Mouse (Mus musculus): Measurements from ENCODE around the gene Tdrd5.
"Not testable (repeated sequence)": the region's sequence is repeated elsewhere in the genome, so short reads cannot be mapped to it uniquely, and the experiment has no call there.

The Tdrd5 gene

DNA sequence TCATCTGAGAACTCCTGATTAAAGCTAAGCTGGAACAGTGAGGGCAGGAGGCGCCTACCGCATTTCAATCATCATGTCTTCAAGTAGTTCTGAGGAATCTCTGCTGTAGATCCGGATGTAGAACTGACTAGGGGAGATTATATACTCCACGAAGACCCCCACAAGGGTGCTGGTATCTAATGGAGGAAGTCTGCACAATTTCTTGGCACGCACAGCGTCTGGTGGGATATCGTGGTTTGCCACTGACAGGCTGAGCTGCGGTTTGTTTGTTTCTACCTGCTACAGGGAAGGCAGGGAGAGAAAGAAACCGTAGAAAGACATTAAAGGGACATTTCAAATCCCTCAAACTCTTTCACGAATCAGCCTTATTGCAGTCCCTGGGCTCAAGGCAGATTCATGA lies 19.3 kb downstream of the Tdrd5 start:
- Histone ChIP-seq H3K36me3 (ENCODE audit: control insufficient read depth, insufficient read depth, low read length, poor library complexity, severe bottlenecking) (no peaks in the 10 kb centered on the region), H3K27me3 (ENCODE audit: control insufficient read depth, insufficient read depth, low read length, poor library complexity, severe bottlenecking) (no peaks in the 10 kb centered on the region)
- no peak for DNase-seq (ENCODE audit: low read depth, low spot score)

DNA sequence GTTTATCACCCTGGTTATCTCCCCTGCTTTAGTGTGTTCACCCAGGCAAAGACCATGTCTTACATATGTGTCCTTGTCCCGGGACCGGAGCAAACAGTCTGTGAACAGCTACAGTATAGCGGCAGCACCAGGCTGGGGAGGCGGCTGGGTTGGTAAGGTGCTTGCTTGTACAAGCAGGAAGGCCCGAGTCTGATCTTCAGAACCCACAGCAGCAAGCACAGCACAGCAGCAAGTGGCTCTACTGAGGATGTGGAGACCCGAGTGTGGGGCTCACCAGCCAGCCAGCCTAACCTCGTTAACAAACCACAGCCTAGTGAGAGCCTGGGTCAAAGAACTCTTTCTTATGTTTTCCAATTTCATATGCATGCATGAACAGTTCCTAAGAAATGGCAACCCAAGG lies 23.3 kb downstream of the Tdrd5 start:
- Histone ChIP-seq H3K36me3 (ENCODE audit: control insufficient read depth, insufficient read depth, low read length, poor library complexity, severe bottlenecking) (no peaks in the 10 kb centered on the region), H3K27me3 (ENCODE audit: control insufficient read depth, insufficient read depth, low read length, poor library complexity, severe bottlenecking) (no peaks in the 10 kb centered on the region)
- DNase-seq (ENCODE audit: low read depth, low spot score) = no peak

DNA sequence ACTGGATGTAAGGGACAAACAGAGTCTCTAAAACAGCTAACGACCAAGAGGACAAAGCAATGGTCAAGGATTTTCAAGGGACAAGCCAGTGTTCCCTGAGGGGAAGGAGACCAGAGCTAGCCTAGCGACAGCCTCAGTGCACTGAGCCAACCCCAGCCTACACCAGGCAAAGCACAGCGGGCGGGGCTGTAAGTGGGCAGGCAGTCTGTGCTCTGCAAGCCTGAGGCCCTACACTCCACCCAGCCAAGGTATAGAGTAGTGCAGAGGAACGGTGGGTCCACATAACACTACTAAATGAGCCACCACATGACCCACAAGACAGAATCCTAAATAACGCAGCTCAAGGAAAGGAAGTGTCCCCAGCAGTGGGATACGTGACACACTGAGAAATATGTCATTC lies 29.8 kb downstream of the Tdrd5 start:
- DNase-seq (ENCODE audit: low read depth, low spot score) = no peak
- no peaks in the 10 kb centered on the region; the same call in 1 of the 2 replicates for H3K27me3 ChIP-seq (ENCODE audit: control insufficient read depth, insufficient read depth, low read length, poor library complexity, severe bottlenecking)

DNA sequence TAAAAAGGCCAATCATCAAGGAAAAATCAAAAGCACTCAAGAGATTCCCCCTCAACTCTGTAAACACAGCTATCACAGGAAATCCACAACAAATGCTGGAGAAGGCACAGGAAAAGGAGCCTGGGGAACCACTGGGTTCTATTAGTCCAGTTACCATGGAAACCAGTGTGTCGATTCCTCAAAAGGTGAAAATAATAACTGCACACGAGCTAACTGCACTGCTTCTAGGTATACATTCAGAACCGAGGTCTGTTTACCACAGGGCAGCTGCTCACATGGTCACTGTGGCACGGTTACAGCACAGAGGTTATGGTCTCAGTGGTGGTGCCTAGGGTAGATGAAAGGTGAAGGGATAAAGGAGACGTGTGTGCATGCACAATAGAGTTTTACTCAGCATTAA lies 31.8 kb downstream of the Tdrd5 start:
- no peaks in the 10 kb centered on the region for H3K36me3 ChIP-seq (ENCODE audit: control insufficient read depth, insufficient read depth, low read length, poor library complexity, severe bottlenecking)
- H3K27me3 ChIP-seq (ENCODE audit: control insufficient read depth, insufficient read depth, low read length, poor library complexity, severe bottlenecking) = no peaks in the 10 kb centered on the region; the same call in 1 of the 2 replicates
- DNase-seq (ENCODE audit: low read depth, low spot score) = no peak

More for the DNA sequence above, 29.8 kb downstream of the Tdrd5 start:
- no peaks in the 10 kb centered on the region for H3K36me3 ChIP-seq (ENCODE audit: control insufficient read depth, insufficient read depth, low read length, poor library complexity, severe bottlenecking)

DNA sequence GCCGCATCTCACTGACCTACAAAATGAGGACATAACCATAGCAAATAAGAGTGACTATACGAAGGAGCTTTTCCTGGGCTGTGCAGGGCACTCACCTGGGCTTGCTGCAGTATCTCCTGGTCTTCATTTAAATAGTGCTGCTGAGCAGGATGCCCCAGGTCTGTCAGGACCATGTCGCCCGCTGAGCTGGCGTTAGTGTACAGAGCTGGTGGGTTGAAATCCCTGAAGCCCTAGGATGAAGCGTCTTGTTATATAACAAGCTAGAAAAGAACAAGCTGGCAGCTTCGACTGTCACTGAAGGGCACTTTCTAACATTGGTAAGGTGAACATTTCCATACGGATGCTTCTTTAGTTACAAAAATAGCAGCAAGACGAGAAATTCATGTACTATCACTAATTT lies 33.0 kb downstream of the Tdrd5 start:
- H3K36me3 ChIP-seq (ENCODE audit: control insufficient read depth, insufficient read depth, low read length, poor library complexity, severe bottlenecking) = no peaks in the 10 kb centered on the region
- no peaks in the 10 kb centered on the region; the same call in 1 of the 2 replicates for H3K27me3 ChIP-seq (ENCODE audit: control insufficient read depth, insufficient read depth, low read length, poor library complexity, severe bottlenecking)
- no peak for DNase-seq (ENCODE audit: low read depth, low spot score)

DNA sequence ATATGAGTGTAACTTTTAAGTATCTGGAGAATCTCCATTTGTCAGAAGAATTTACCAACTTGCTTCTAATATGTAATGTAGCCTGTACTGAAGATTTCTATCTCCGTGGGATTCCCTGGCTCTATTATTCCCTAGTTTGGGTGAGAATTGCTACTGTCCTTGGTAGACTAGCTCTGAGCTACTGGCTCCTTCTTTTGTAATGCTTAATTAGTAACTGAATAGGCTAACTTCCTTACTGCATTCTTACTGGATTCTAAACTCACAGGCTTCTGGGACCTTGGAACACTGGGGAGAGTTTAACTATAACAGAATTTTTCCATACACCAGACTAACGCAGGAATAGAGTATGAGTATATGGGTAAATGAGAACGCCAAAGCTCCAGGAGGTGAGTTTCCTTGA lies 34.9 kb downstream of the Tdrd5 start:
- not testable (repeated sequence) for H3K36me3 ChIP-seq (ENCODE audit: control insufficient read depth, insufficient read depth, low read length, poor library complexity, severe bottlenecking); DNase-seq (ENCODE audit: low read depth, low spot score); H3K27me3 ChIP-seq (ENCODE audit: control insufficient read depth, insufficient read depth, low read length, poor library complexity, severe bottlenecking)

DNA sequence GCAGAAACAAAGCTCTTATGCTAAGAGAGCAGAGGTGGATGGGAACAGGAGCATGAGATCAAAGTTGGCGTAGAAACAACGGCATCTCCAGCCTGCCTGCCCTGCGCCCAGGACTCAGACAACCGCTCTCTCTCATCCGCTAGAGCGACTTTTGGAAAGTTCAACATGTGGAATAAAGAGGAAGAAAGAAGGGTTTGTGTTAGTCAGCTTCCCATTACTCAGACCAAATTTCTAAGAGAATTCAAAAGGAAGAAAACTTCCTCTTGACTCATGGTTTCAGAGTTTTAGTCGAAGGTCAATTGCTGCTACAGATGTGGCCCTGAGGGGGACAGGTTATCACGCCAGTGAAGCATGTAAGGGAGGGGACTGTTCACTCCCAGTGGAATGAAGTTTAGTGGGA lies 39.5 kb downstream of the Tdrd5 start:
- DNase-seq (ENCODE audit: low read depth, low spot score) = no peak
- H3K36me3 ChIP-seq (ENCODE audit: control insufficient read depth, insufficient read depth, low read length, poor library complexity, severe bottlenecking) = no peaks in the 10 kb centered on the region
- no peaks in the 10 kb centered on the region; the same call in 1 of the 2 replicates for H3K27me3 ChIP-seq (ENCODE audit: control insufficient read depth, insufficient read depth, low read length, poor library complexity, severe bottlenecking)

DNA sequence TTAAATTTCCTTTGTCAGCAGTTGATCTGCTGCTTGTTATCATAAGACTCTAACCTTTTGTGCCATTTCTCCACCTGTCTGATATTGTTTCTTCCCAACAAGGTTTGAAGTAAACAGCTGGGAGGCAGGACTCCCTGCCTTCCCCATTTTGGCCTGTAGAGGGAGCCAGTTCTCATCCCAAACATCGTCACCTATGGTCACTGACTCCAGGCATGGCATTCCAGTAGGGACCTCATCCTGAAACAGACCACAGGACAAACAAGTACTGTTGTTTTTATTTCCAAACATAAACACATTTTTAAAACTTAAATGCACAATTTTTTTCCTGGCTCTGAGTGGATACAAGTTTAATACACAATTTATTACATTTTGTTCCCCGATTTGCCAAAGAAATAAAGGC lies 40.1 kb downstream of the Tdrd5 start:
- H3K36me3 ChIP-seq (ENCODE audit: control insufficient read depth, insufficient read depth, low read length, poor library complexity, severe bottlenecking) = no peaks in the 10 kb centered on the region
- peak; percentile 38 for DNase-seq (ENCODE audit: low read depth, low spot score)
- H3K27me3 ChIP-seq (ENCODE audit: control insufficient read depth, insufficient read depth, low read length, poor library complexity, severe bottlenecking) = no peaks in the 10 kb centered on the region

DNA sequence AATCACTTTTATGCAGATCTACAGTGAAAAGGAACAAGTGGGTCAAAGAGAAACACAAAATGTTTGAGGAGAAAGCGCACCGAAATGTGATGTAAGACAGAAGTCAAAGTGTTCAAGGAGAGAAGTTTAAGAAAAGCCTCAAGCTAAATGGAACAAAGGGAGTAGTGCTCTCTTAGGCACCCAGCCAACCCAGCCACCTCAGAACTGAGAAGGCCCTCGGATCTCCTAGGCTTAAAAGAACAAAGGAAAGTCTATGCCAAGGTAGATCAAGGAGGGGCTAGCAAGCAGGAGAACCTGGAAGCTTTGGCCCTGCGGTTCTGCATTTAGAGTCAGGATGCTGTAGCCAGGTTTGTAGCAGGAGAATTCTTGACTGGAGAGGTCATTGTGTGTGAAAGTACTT lies 48.6 kb downstream of the Tdrd5 start:
- H3K36me3 ChIP-seq (ENCODE audit: control insufficient read depth, insufficient read depth, low read length, poor library complexity, severe bottlenecking) = no peaks in the 10 kb centered on the region
- no peak for DNase-seq (ENCODE audit: low read depth, low spot score)

DNA sequence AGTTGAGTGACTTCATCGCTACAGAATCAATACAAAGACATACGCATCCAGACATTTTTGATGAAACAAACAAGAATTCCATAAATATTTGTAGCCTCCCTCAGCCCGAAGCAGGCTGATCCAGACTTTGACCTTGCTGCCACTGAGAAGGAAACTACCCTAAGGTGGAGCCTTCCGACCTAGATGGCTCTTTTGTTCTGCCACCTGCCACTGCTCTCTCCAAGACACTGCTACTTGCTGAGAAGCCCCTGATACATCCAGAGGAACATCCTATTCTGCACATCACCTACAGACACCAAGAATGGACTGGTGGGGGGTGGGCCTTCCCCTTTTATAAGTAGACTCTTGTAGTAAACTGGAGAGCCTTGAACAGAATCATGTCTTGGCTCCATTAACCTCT lies 52.4 kb downstream of the Tdrd5 start:
- not testable (repeated sequence) for H3K27me3 ChIP-seq (ENCODE audit: control insufficient read depth, insufficient read depth, low read length, poor library complexity, severe bottlenecking); H3K36me3 ChIP-seq (ENCODE audit: control insufficient read depth, insufficient read depth, low read length, poor library complexity, severe bottlenecking); DNase-seq (ENCODE audit: low read depth, low spot score)

More for the DNA sequence above, 48.6 kb downstream of the Tdrd5 start:
- H3K27me3 ChIP-seq (ENCODE audit: control insufficient read depth, insufficient read depth, low read length, poor library complexity, severe bottlenecking) = no peaks in the 10 kb centered on the region

DNA sequence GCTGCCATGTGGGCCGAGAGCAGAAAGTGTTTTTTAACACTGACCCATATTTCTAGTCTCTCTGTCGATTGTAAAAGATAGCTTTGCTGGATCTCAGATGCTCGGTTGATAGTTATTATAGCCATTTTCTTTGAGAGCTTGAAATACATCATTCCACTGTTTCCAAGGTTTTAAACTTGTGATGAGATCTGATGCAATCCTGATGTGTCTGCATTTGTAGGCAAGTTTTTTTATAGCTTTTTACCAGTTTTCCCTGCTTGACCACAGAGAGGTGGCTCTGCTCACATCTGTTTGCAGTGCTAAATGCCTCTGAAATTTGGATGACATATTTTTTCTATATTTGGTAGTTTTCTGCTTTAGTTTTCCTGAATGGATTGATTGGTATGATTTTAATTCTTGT lies 55.6 kb downstream of the Tdrd5 start:
- Histone ChIP-seq H3K36me3 (ENCODE audit: control insufficient read depth, insufficient read depth, low read length, poor library complexity, severe bottlenecking) (no peaks in the 10 kb centered on the region), H3K27me3 (ENCODE audit: control insufficient read depth, insufficient read depth, low read length, poor library complexity, severe bottlenecking) (no peaks in the 10 kb centered on the region)
- no peak for DNase-seq (ENCODE audit: low read depth, low spot score)

DNA sequence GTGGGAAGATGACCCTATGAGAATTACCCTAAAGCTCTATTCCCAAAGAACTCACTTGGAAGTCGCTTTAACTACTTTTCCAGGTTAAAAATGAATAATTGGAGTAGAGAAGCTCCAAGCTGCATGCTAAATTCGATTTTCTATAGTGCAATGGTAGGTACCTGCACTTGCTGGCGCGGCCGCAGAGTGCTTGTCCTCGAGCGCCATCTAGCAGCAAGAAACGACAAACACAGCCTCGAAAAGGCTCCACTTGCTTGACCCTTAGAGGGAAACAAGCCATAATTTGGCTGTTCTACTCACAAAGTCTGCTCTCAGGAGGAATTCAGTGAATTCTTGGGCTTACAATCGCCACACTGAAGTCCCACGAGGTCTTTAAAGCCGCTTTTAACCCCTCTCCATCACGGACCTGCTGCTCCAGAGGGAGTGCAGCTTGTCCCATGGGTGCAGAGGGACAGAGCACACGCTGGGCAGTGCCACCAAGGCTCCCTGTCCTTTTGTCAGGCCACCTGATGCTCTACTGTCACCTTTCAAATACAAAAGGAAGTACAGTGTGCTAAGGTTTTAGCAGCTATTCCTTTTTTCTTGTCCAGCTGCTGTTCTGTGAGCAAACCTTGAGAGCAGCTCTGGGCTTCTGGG lies 61.6 kb downstream of the Tdrd5 start:
- Histone ChIP-seq H3K36me3 (ENCODE audit: control insufficient read depth, insufficient read depth, low read length, poor library complexity, severe bottlenecking) (no peaks in the 10 kb centered on the region), H3K27me3 (ENCODE audit: control insufficient read depth, insufficient read depth, low read length, poor library complexity, severe bottlenecking) (no peaks in the 10 kb centered on the region)
- DNase-seq (ENCODE audit: low read depth, low spot score) = peak; percentile 69

DNA sequence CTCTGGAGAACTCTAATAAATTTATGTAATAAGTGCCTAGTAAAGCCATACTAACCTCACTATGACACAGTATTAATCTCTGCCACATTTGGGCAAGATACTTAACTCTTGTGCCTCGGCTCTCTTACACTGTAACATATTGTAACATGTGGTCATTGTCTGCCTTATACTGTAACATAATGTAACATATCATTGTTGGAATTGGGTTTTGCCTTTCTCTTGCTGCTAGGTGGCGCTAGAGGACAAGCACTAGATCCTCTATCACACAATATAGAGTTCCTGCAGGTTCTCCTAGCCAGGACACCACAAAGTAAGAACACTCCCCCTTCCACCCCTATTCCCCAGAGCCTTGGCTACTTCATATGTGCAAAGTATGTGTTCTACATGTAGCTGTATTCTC lies 62.4 kb downstream of the Tdrd5 start:
- no peaks in the 10 kb centered on the region for H3K36me3 ChIP-seq (ENCODE audit: control insufficient read depth, insufficient read depth, low read length, poor library complexity, severe bottlenecking)
- no peaks in the 10 kb centered on the region for H3K27me3 ChIP-seq (ENCODE audit: control insufficient read depth, insufficient read depth, low read length, poor library complexity, severe bottlenecking)
- DNase-seq (ENCODE audit: low read depth, low spot score) = peak; percentile 53

DNA sequence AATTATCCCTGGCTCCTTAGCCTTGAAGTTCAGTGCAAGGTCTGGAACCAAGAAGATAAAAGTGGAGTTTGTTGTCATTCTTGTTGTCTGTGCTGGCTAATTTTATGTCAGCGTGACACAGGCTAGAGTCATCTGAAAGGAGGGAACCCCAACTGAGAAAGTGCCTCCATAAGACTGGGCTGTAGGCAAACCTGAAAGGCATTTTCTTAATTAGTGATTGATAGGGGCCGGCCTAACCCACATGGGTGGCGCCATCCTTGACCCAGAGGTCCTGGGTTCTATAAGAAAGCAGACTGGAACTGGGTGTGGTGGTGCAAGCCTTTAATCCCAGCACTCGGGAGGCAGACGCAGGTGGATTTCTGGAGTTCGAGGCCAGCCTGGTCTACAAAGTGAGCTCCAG lies 72.3 kb downstream of the Tdrd5 start:
- Histone ChIP-seq H3K36me3 (ENCODE audit: control insufficient read depth, insufficient read depth, low read length, poor library complexity, severe bottlenecking) (no peaks in the 10 kb centered on the region), H3K27me3 (ENCODE audit: control insufficient read depth, insufficient read depth, low read length, poor library complexity, severe bottlenecking) (no peaks in the 10 kb centered on the region)
- no peak for DNase-seq (ENCODE audit: low read depth, low spot score)

DNA sequence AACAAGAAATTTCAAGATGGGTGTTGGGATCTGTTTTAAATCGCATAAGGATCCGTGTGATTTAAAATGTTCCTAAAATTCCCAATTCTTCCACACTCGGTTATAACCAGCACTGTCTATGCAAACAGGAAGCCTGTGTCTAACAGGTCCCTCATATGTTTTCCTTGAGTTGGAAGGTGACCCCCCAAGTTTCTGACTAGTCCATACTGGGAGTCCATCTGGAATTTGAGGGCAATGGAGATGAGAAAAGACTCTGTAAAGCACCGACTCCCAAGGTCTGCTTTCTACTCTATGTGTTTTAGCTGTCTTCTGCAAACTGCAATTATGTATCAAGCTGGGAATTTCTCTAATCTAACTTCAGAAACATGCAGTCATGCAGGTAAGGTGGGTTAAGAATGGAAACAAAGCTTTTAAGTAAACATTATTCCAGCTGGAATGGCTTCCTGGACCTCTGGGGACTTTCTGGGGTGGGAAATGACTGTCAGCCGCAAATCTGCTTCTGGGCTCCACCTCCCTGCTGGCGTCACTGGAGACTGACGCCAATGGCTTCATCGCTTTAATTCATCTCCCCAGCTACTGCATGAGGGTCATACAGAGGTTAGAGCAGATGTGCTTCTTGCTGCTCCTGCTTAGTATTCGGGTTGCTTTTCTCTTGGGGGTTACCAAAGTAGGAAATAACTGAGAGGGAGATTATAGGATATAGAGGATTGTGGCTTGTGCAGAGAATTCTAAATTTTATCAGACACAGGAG lies 73.0 kb downstream of the Tdrd5 start:
- H3K36me3 ChIP-seq (ENCODE audit: control insufficient read depth, insufficient read depth, low read length, poor library complexity, severe bottlenecking) = no peaks in the 10 kb centered on the region
- DNase-seq (ENCODE audit: low read depth, low spot score) = no peak
- no peaks in the 10 kb centered on the region for H3K27me3 ChIP-seq (ENCODE audit: control insufficient read depth, insufficient read depth, low read length, poor library complexity, severe bottlenecking)
